Mouse (Mus musculus): ENCODE measurements at regions not wholly inside any gene's neighbourhood (a gene's known extent, or its start where the extent isn't known, plus 50 kb on each side); places are given as distances from the start of the nearest gene placed in this dataset.

DNA sequence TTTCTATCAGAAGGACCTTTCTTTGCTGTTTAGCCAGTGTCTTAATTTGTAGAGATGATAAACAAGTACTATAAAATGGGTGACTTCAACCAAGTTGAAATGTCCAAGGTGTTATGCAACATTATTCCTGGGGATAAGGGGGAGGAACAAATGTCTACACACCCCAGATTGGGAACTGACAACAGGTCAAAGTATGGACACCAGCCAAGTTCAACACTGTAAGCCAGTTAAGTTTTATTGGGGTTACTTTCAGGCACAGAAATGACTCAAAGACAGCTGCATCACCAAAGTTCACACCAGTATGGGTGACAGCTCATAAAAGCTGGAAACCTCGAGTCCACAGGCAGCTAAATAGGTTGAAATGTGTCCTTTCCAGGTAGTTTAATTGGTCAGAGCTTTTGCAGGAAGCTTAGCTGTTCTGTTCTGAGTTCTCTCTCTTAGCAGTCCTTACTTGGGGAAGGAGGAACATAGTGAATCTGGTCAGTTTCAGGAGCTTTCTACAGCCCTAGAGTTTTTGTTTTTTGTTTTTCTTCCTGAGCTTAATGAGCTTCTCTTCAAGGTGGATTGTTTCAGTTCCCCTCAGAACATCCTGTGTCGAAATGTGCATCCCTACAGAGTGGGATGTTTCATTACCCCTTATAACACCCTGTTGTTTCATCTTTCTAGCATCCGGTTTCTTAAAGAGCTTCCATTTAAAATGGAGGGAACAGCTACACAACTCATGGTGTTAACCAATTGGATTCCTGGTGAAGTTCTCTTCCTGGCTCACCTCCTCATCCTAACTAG is 279.2 kb upstream of the Cdyl start:
- ATAC-seq (replicated peaks; ENCODE audit: poor library complexity): peak; percentile 72

- ATAC-seq (replicated peaks; ENCODE audit: poor library complexity): no peak
These were observed 278.0 kb upstream of the Cdyl start for GRCm38 (mm10) chr13:35381641-35382040.

- ATAC-seq (replicated peaks; ENCODE audit: poor library complexity): peak; percentile 54
These were observed 276.5 kb upstream of the Cdyl start for GRCm38 (mm10) chr13:35383000-35383623.

GRCm38 (mm10) chr13:35383624-35384018 is 276.0 kb upstream of the Cdyl start:
- no peak for ATAC-seq (replicated peaks; ENCODE audit: poor library complexity)

DNA sequence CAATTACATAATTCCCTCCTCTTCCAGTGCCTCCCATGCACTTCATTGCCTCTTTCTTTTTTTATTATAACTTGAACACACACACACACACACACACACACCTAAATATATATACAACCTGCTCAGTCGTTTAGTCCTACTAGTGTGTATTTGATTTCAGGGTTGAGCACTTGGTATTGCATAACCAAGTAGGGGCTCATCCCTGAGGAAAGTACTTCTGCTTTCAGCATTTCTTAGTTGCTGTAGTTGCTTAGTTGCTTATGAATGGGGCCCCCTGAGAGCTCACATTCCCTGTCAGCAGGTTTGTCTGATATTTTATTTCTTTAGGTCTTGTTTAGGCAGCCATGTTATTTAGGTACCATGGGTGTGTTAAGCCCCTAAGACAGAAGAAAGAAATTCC is 271.3 kb upstream of the Cdyl start:
- ATAC-seq (replicated peaks; ENCODE audit: poor library complexity): peak; percentile 84

GRCm38 (mm10) chr13:35389781-35390525 is 269.7 kb upstream of the Cdyl start:
- ATAC-seq (replicated peaks; ENCODE audit: poor library complexity): peak; percentile 72

GRCm38 (mm10) chr13:35390526-35390880 is 269.1 kb upstream of the Cdyl start:
- no peak for ATAC-seq (replicated peaks; ENCODE audit: poor library complexity)

- peak; percentile 69 for ATAC-seq (replicated peaks; ENCODE audit: poor library complexity)
These were observed 267.5 kb upstream of the Cdyl start for GRCm38 (mm10) chr13:35392167-35392566.

DNA sequence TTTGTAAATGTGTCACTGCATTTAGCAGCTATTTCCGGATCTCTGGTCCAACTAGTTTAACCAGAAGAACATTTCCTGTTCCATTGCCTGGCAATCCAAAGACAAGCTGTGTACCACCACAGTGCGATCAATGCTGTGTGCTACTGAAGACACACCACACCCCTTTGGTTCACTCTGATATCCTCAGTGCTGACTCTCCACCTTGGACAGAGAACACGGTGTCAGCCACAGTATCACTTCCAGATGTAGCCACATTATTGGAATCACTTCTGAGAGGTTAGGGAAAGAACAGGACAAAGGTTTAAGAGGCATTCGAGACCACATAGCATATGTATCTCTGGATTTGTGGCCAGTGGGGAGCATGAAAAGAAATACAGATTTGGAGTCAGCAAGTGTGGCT is 264.4 kb upstream of the Cdyl start:
- no peak for ATAC-seq (replicated peaks; ENCODE audit: poor library complexity)

DNA sequence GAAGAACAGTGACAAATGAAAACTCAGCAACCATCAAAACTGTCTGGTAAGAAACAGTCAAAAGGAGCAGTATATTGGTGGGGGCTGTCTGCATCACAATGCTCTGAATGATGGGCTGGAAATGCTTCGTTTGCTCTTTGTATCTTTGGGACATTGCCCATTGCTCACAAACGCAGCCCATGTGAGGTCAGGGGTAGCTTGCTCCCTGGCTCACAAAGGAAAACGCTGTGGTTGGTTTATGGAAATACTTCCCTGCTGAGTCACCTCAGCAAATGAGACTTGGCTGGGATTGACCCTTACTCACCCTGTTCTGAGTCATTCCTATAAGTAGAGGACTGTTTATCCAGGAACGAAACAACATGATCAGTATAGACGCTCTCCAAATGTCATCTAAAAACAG is 264.0 kb upstream of the Cdyl start:
- ATAC-seq (replicated peaks; ENCODE audit: poor library complexity): no peak

- no peak for ATAC-seq (replicated peaks; ENCODE audit: poor library complexity)
These were observed 262.5 kb upstream of the Cdyl start for GRCm38 (mm10) chr13:35397166-35397565.

DNA sequence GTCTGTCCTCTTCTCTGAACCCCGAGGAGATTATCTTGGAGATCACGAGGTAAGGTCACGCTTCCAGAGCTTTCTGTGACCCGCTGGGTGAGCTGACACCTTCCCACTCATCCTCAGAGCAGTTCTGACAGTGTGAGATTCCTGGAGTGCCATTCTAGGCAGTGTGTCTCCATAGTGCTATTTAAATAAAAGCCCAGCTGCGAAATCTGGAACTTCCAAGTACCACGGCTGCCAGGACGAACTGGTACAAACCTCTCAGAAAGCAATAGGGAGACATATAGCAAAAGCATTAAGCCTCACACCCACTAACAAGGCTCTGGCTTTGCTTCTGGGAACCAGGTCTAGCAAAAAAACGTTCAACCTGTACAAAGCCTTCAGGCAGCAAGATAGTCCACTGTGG is 261.4 kb upstream of the Cdyl start:
- ATAC-seq (replicated peaks; ENCODE audit: poor library complexity): no peak

DNA sequence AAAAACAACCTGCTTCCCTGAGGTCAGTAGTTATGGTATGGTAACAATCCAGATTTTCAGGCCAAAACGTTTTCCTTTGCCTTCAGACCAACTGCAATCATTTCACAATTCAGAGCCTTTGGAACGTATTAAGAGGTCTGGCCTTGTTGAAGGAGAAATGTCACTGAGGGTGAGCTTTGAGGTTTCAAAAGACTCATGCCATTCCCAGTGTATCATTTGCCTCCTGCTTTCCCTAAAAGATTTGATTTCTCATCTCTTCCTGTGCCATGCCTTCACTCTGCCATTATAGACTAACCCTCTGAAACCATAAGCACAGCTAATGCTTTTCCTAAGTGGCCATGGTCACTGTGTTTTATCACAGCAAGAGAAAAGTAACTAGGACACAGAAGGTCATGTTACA is 256.8 kb upstream of the Cdyl start:
- no peak for ATAC-seq (replicated peaks; ENCODE audit: poor library complexity)

GRCm38 (mm10) chr13:35404428-35404827 is 255.2 kb upstream of the Cdyl start:
- ATAC-seq (replicated peaks; ENCODE audit: poor library complexity): no peak

- ATAC-seq (replicated peaks; ENCODE audit: poor library complexity): no peak
These were observed 254.2 kb upstream of the Cdyl start for GRCm38 (mm10) chr13:35405384-35405783.

DNA sequence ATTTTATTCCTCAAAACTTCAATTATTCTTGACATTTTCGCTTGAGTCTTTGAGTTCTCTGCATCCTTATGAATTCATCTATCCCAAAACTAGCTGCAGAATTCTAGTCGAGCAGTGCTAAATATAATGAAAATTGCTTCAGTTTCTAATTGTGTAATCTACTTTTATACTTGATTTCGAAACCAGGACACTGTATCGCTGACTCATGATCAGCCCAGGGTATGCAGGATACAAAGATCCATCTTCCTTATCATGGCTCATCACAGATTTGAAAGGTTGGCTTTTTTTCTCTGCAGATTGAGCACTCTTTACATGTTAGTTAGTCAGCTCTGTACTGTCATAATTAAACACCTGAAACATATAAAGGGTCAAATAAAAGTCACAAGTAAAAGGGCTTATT is 242.1 kb upstream of the Cdyl start:
- peak; percentile 39 for ATAC-seq (replicated peaks; ENCODE audit: poor library complexity)

DNA sequence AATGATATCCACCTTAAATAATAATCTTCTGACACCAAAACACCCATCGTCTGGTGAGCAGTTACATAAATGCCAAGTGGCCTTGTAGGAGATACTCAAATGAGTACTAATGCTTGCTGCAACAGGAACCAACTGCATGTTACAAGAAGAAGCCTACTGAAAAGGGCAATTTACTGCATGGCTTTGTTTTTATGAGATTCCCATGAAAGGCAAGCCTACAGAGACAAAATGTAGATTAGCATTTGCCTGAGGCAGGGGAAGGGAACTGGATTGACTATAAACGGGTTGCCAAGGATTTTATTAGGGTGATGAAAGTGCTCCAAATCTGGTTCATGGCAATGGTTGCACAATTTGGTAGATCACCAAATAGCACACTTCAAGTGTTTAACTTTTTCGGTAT is 239.6 kb upstream of the Cdyl start:
- ATAC-seq (replicated peaks; ENCODE audit: poor library complexity): no peak

GRCm38 (mm10) chr13:35426061-35426460 is 233.6 kb upstream of the Cdyl start:
- ATAC-seq (replicated peaks; ENCODE audit: poor library complexity): no peak

- no peak for ATAC-seq (replicated peaks; ENCODE audit: poor library complexity)
These were observed 224.5 kb upstream of the Cdyl start for GRCm38 (mm10) chr13:35435173-35435572.

DNA sequence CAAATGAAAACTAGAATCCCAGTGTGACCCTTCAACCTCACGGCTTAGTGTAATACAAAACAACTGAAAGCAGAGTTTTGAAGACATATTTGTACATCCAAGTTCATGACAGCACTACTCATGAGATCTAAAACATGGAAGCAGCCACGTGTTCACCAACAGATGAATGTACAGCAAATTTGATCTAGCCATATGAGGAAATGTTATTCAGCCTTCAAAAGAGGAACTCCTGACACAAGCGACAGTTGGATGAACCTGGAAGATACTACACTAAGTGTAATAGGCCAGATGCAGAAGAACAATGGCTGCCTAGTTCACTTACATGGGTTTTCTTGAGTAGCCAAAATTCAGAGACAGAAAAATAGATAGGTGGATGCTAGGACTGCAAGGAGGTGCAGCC is 212.0 kb upstream of the Cdyl start:
- ATAC-seq (replicated peaks; ENCODE audit: poor library complexity): peak; percentile 60

DNA sequence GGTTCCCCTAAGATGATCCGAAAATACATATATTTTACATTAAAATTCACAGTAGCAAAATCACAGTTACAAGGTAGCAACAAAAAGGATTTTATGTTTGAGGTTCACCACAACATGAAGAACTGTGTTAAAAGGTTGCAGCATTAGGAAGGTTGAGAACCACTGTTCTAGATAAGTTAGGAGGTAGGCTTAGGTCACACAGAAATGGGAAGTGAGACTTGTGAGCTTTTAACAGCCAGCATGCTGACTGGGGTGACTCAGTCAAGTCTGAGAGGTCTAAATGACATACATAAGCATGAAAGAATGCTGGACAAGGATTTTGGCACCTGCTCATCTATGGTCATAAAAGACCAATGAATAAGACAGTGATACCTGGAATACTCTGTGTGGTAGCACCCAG is 207.2 kb upstream of the Cdyl start:
- ATAC-seq (replicated peaks; ENCODE audit: poor library complexity): peak; percentile 82
